Mouse (Mus musculus): ENCODE measurements around the gene Vasn. TPM values are rescaled to one million over a fixed set of nuclear protein-coding genes. Genes with fewer than 3 reads are reported as not detected.

The Vasn gene
- total and polyA plus RNA-seq, 3 experiments, result 2.0 to 5.0 (median 2.2) TPM

DNA sequence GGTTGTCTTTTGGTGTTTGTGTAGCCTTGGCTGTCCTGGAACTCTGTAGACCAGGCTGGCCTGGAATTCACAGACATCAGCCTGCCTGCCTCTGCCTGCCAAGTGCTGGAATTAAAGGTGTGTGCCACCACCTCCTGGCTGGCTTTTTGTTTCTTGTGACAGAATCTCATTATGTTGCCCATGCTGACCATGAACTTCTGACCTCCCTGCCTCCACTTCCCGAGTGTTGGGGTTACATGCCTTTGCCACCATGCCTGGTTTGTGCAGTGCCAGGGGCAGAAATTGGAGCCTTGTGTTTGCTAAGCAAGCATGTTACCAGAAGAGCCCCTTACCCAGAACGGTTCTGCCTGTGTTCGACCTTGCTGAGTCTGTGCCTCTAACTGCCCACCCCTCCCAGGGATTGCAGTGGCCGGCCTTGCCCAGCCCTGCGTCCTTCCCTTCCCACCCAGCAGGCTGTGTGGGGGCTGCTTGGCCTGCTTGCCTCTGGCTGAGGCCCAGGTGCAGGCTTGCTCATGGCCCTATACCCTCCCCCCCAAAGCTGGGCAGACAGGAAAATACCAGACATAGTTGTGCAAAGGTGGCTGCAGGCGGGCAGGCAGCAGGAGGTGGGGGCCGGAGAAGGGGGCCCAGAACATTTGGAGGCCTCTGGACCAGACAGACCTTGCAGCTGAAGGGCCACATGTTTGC lies 36.8 kb upstream of the Vasn start:
- in situ Hi-C loops (cut with MboI; ENCODE audit: low pct_ligation_motif_present, low pct_unique_long_range_greater_than_20kb, low sequenced_read_pairs) (no loop called here), dilution Hi-C loops (cut with MboI; ENCODE audit: extremely low pct_ligation_motif_present, extremely low pct_unique_long_range_greater_than_20kb, low sequenced_read_pairs) (no loop called here)
- Histone ChIP-seq H3K27me3 (replicated peaks) (no peaks in the 10 kb centered on the region), H3K4me1 (ENCODE audit: control insufficient read depth in 1 of 2, insufficient read depth in 2 of 2) (peaks cover 8 to 19% of the 10 kb centered on the region in 2 experiments; a peak in 3 of 4 replicates), H3K79me2 (replicated peaks; ENCODE audit: control insufficient read depth, extremely low read depth, insufficient read depth, poor library complexity, severe bottlenecking) (no peaks in the 10 kb centered on the region), H3K9me3 (replicated peaks; ENCODE audit: low read length) (no peaks in the 10 kb centered on the region), H3K36me3 (replicated peaks in 1 of 2; ENCODE audit: control insufficient read depth in 1 of 2, insufficient read depth in 1 of 2, low read length in 1 of 2) (no peaks in the 10 kb centered on the region), H3K4me2 (ENCODE audit: insufficient read depth, low read depth, poor library complexity, severe bottlenecking) (no peak overlapping the region), H3K4me3 (replicated peaks in 1 of 3; ENCODE audit: low read depth in 2 of 3, low read length in 2 of 3, poor library complexity in 1 of 3) (no peak overlapping the region), H3K27ac (ENCODE audit: insufficient read depth, low read depth) (no peak overlapping the region), H3K9ac (ENCODE audit: insufficient read depth, low read depth) (no peak overlapping the region)
- DNase-seq (ENCODE audit: extremely low read depth), result no peak
- no peak for TF ChIP-seq ETS1 (conservative IDR thresholded peaks at IDR 0.05; ENCODE audit: low read depth, low read length)
- no peak for TF ChIP-seq POLR2A (IDR thresholded peaks at IDR 0.05; ENCODE audit: low read depth, low read length)
- no peak for TF ChIP-seq BHLHE40 (IDR thresholded peaks at IDR 0.05; ENCODE audit: low read depth, low read length)
- no peak for TF ChIP-seq NELFE (IDR thresholded peaks at IDR 0.05; ENCODE audit: low read depth, low read length)
- TF ChIP-seq EP300 (IDR thresholded peaks at IDR 0.05; ENCODE audit: low read length), result no peak
- TF ChIP-seq ZMIZ1 (IDR thresholded peaks at IDR 0.05; ENCODE audit: low read depth, low read length), result no peak
- no peak for TF ChIP-seq SMC3 (IDR thresholded peaks at IDR 0.05; ENCODE audit: low read depth, low read length)
- TF ChIP-seq ZC3H11A (IDR thresholded peaks at IDR 0.05; ENCODE audit: low read depth, low read length), result no peak

DNA sequence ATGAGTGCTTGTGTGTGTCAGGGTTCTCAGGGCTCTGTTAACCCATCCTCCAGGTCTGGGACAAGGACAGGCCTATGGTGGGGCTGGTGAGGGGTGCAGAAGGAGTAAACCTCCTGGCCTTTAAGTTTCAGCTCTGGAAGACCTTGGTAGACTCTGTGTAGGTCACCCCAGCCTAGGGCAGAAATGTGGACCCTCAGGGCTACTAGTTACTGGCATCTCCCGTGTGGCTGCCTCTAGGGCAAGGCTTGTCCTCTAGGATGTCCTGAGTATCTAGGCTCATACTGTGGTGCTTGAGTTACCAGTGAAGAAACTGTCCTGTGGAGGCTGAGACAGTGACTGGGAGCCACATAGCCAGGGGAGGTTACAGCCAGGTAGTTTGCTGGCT lies 36.3 kb upstream of the Vasn start:
- Histone ChIP-seq H3K4me3 (replicated peaks in 1 of 3; ENCODE audit: low read depth in 2 of 3, low read length in 2 of 3, poor library complexity in 1 of 3) (no peak overlapping the region), H3K4me1 (ENCODE audit: control insufficient read depth in 1 of 2, insufficient read depth in 2 of 2) (peaks cover 8 to 14% of the 10 kb centered on the region in 2 experiments; a peak in 3 of 4 replicates), H3K4me2 (ENCODE audit: insufficient read depth, low read depth, poor library complexity, severe bottlenecking) (no peak overlapping the region), H3K9me3 (replicated peaks; ENCODE audit: low read length) (no peaks in the 10 kb centered on the region), H3K9ac (ENCODE audit: insufficient read depth, low read depth) (no peak overlapping the region), H3K27me3 (replicated peaks) (no peaks in the 10 kb centered on the region), H3K36me3 (replicated peaks in 1 of 2; ENCODE audit: control insufficient read depth in 1 of 2, insufficient read depth in 1 of 2, low read length in 1 of 2) (peaks cover 0 to under 1% of the 10 kb centered on the region in 2 experiments), H3K27ac (ENCODE audit: insufficient read depth, low read depth) (no peak overlapping the region), H3K79me2 (replicated peaks; ENCODE audit: control insufficient read depth, extremely low read depth, insufficient read depth, poor library complexity, severe bottlenecking) (no peaks in the 10 kb centered on the region)
- in situ Hi-C loops (cut with MboI; ENCODE audit: low pct_ligation_motif_present, low pct_unique_long_range_greater_than_20kb, low sequenced_read_pairs) (no loop called here), dilution Hi-C loops (cut with MboI; ENCODE audit: extremely low pct_ligation_motif_present, extremely low pct_unique_long_range_greater_than_20kb, low sequenced_read_pairs) (no loop called here)
- no peak for TF ChIP-seq ZMIZ1 (IDR thresholded peaks at IDR 0.05; ENCODE audit: low read depth, low read length)
- no peak for TF ChIP-seq CHD2 (IDR thresholded peaks at IDR 0.05; ENCODE audit: low read length)
- no peak for TF ChIP-seq PAX5 (IDR thresholded peaks at IDR 0.05; ENCODE audit: low read length)
- no peak for TF ChIP-seq USF1 (IDR thresholded peaks at IDR 0.05; ENCODE audit: low read depth, low read length)
- DNase-seq (ENCODE audit: extremely low read depth), result no peak

DNA sequence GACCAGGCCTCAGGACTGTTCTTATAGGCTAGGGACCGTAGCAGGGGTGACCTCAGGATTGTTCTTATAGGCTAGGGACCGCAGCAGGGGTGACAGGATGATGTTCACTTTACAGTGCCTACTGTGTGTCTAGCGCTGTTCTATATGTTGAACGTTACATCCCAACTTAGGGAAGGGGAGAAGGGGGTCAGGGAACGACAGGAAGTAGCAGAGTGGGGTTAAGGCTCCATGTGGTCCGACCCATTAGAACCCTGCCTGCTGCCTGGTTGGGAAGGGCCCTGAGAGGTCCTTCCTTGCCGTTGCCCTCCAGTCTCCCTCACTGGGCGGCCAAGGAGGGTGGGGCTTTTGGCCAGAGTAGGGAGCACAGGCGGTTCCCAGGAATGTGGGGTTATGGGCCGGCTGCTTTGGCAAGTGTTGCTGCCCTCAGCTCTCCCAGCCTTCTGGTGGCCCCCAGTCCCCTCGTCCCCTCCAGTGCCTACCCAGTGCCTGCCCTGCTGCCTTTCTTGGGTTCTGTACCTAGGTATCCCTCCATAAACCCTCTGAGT lies 35.4 kb upstream of the Vasn start:
- DNase-seq (ENCODE audit: extremely low read depth), result no peak
- Histone ChIP-seq H3K9ac (ENCODE audit: insufficient read depth, low read depth) (no peak overlapping the region), H3K4me3 (replicated peaks in 1 of 3; ENCODE audit: low read depth in 2 of 3, low read length in 2 of 3, poor library complexity in 1 of 3) (no peak overlapping the region), H3K27ac (ENCODE audit: insufficient read depth, low read depth) (no peak overlapping the region), H3K79me2 (replicated peaks; ENCODE audit: control insufficient read depth, extremely low read depth, insufficient read depth, poor library complexity, severe bottlenecking) (no peaks in the 10 kb centered on the region), H3K27me3 (replicated peaks) (no peaks in the 10 kb centered on the region), H3K4me2 (ENCODE audit: insufficient read depth, low read depth, poor library complexity, severe bottlenecking) (no peak overlapping the region), H3K36me3 (replicated peaks in 1 of 2; ENCODE audit: control insufficient read depth in 1 of 2, insufficient read depth in 1 of 2, low read length in 1 of 2) (peaks cover 0 to 7% of the 10 kb centered on the region in 2 experiments), H3K9me3 (replicated peaks; ENCODE audit: low read length) (no peaks in the 10 kb centered on the region), H3K4me1 (ENCODE audit: control insufficient read depth in 1 of 2, insufficient read depth in 2 of 2) (peaks cover 5 to 7% of the 10 kb centered on the region in 2 experiments; a peak in 3 of 4 replicates)
- TF ChIP-seq ZKSCAN1 (IDR thresholded peaks at IDR 0.05; ENCODE audit: borderline replicate concordance, low read depth, low read length) (no peak), MEF2A (IDR thresholded peaks at IDR 0.05; ENCODE audit: borderline replicate concordance, low read depth, low read length) (no peak), CHD1 (IDR thresholded peaks at IDR 0.05; ENCODE audit: low read depth, low read length) (no peak), NELFE (IDR thresholded peaks at IDR 0.05; ENCODE audit: low read depth, low read length) (no peak), EP300 (IDR thresholded peaks at IDR 0.05; ENCODE audit: low read length) (no peak), MYC (IDR thresholded peaks at IDR 0.05; ENCODE audit: low read depth, low read length) (no peak), USF2 (conservative IDR thresholded peaks at IDR 0.05; ENCODE audit: low read depth, low read length) (no peak), CHD2 (IDR thresholded peaks at IDR 0.05; ENCODE audit: low read length) (no peak), POLR2AphosphoS2 (IDR thresholded peaks at IDR 0.05; ENCODE audit: low read depth, low read length) (no peak), PAX5 (IDR thresholded peaks at IDR 0.05; ENCODE audit: low read length) (no peak), ETS1 (conservative IDR thresholded peaks at IDR 0.05; ENCODE audit: low read depth, low read length) (no peak), POLR2A (IDR thresholded peaks at IDR 0.05; ENCODE audit: low read depth, low read length) (no peak), BHLHE40 (IDR thresholded peaks at IDR 0.05; ENCODE audit: low read depth, low read length) (no peak), GABPA (IDR thresholded peaks at IDR 0.05; ENCODE audit: insufficient replicate concordance, low read depth, low read length) (no peak), USF1 (IDR thresholded peaks at IDR 0.05; ENCODE audit: low read depth, low read length) (no peak), RCOR1 (conservative IDR thresholded peaks at IDR 0.05; ENCODE audit: low read depth, low read length) (no peak), ELF1 (IDR thresholded peaks at IDR 0.05; ENCODE audit: low read depth, low read length) (no peak)
- in situ Hi-C loops (cut with MboI; ENCODE audit: low pct_ligation_motif_present, low pct_unique_long_range_greater_than_20kb, low sequenced_read_pairs), result no loop called here
- dilution Hi-C loops (cut with MboI; ENCODE audit: extremely low pct_ligation_motif_present, extremely low pct_unique_long_range_greater_than_20kb, low sequenced_read_pairs), result no loop called here

Data from CH12.LX (cell line).